Mouse (Mus musculus) T-helper 2 cell (primary cell): Measurements from ENCODE around the gene Pir.

Source experiments
- in situ Hi-C: fragments of 300-600 bp; cut with MboI, MseI; formaldehyde crosslinking; loops from one replicate; pipeline ENCODE4 v1.15.1; 2025; ENCODE audit warnings: high pct_unique_total_duplicates

The Pir gene

DNA sequence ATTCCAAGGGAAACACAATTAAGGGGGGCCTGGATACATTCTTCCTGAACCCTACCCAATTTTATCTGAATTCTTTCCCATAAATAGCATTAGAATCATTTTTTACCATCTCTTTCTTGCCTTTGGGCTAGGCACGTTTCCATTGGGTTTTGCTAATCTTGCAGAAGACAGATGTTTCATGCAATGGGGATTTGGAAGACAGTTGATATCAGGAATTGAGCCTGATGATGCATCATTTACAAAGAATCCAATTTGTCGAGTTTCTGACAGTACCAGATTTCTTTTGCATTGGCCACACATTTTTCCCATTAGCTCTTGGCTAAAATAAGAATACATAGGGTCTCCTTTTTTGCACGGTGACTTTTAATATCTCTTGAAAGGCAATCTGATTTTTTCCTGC, 61.6 kb downstream of the Pir start:
- in situ Hi-C loops = no loop called here

GRCm38 (mm10) chrX:164338591-164338990, 69.4 kb downstream of the Pir start:
- in situ Hi-C loops = no loop called here

DNA sequence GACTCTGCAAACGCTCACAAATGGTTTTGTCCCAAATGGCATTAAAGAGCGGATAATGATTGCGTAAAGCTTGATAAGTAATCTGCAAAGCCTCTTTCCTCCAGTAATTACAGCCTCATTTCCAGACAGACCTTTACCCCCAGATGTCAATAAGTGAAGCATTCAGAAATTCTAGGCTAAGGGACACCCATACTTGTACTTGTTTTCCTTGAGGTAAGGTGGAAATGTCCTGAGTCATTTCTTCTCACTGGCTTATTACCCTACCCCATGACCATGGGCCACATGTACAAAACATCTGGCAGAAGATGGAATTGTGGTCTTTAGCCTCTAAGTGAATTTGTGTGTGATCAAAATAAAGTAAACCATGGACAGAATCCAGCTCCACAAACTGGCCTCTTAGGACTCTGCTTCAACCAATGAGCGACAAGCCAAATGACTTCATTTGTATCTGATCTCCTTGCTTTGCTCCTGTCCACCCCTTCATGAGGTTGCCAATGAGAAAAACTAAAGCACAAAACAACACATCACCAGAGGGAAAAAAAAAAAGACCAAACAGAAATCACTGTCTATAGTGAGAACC, 76.3 kb downstream of the Pir start:
- in situ Hi-C loops = no loop called here

DNA sequence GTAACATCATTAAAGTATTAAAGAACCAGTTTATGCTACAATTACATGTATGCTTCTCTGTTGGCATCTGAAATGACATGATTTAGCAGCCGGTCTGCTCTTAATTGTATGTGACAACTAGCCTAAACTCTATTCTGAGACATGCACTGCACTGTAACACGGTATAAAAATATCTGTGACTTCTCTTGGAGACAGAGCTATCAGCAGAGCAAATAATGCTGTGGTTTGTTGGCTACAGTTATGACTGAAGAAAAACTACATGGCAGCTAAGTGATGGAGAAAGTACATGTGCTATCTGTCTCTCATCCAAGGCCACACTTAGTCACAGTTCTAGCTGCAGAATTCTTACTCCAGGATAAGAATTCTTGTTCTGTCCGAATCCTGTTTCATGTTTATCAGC, 79.8 kb downstream of the Pir start:
- in situ Hi-C loops = no loop called here

DNA sequence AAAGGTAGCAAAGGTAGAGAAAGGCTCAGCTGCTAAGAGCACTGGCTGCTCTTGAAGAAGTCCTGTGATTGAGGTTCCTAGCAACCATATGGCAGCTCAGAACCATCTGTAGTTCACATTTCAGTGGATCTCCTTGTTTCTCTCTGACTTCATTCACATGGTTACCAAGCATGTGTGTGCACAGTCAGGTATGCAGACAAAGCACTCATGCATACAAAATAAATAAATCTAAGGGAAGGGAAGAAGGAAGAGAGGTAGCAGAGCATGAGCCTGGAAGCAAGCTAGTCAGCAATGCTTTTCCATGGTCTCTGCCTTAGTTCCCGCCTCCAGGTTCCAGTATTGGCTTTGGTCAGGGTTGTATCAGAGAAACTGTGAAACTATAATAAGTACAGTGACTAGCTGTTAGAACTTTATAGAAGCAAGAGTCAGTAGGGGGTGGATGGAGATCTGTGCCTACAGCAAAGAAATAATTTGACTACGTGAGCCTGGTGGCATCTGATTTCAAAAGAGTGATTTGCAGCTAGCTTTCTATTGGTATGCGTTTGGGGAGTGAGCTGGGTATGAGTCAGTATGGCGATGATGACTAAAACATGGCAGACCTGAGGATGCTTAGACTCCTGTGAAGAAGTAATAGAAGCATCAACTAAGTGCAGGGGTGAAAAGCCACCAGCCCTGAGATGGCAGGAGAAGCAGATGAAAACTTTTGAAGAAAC, 96.1 kb downstream of the Pir start:
- in situ Hi-C loops = no loop called here

- in situ Hi-C loops = no loop called here
Observed at GRCm38 (mm10) chrX:164370576-164370975, 101.4 kb downstream of the Pir start.

DNA sequence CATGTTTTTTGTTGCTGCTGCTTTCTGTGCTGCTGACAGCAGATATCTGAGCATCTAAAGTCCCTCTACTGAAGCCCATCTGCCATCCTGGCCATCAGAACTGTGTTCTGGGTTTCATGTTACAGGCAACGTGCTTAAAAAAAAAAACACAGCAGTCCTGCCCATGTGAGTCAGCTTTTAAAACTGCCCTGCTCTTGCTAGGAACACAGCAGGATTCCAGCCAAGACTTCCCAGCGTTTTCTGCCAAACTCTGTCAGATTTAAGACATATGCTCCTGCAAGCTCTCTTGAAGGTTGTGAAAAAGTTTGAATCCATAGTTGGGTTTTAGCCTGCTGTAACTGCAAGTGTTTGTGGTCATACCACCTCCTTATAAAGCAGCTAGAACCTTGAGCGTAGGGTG, 103.9 kb downstream of the Pir start, which contains the start of gene Vegfd:
TSS of gene Vegfd (plus strand) at position 298 of the 400 bp plus-strand sequence.
- in situ Hi-C loops = no loop called here

DNA sequence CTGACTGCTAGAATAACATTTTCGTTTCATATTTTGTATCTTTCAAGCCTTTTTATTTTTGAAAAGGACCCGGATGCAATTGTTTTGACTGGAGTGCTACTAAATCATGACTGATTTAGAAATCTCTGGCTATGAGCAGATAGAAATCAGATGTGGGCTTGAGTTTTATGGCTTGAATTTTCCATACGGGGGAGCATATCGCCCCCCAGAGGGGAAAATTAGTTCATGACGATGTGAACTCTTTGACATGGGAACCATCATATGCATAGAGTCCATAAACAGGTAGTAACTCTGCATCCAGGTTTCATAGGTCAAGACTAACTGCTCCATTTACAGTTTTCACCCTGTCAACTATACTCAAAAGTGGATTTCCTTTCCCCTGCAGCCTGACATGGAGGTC, 105.4 kb downstream of the Pir start:
- in situ Hi-C loops = no loop called here

DNA sequence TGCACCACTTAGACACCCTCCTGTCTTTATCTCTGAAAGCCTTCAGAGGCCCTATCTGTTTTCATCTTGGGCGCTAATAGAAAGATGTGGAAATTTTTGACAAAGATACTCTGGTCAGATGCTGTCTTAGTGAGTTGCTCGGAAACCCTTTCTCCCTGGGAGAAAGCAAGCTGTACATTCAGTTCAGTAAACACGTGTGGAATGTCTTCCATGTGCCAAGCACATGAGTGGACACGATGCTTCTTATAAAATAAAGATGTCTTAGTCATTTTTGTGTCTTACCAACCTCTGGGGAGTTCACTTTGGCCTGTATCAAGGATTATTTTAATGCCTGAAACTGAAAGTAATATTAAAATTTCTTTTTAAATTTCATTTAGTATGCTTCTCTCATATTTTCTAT, 110.5 kb downstream of the Pir start:
- in situ Hi-C loops = loop anchor here (10.0 kb wide), 1 partner anchor 1695 kb away; no protein-coding TSS in a partner anchor

DNA sequence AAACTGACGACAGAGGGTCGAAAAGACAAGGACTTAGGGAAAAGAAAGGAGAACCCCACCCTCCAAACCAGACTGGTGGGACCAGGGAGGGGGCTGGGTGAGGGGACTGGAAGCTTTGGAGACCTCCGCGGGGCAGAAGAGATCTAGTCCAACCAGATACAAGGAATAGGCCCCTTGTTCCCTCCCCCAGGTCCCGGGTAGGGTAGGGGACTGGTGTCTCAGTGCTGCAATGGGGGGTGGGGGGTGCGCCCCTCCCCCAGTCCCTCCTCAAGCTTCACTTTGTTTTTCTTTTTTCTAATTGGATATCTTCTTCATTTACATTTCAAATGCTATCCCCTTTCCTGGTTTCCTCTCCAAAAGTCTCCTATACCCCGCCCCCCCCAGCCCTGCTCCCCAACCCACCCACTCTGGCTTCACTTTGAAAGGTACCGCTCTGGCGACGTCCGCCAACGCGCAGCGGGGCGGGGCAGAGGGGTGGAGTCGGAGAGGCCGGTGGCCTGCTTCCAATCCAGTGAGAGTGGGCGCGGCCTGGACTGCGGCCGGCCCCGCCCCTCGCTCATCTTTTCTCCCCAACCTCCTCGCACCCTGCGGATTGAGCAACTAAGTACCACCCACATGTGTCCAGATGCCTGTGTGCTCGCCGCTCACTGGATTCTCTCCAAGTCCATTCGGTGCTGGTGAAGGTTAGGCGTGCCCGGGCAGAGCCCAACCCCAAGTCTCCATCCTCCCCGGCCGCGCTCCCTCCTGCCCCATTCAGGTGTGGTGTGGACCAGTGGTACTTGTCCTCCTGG, 112.6 kb downstream of the Pir start:
- in situ Hi-C loops = loop anchor here (10.0 kb wide), 1 partner anchor 1697 kb away; no protein-coding TSS in a partner anchor

GRCm38 (mm10) chrX:164394091-164394490, 124.9 kb downstream of the Pir start:
- in situ Hi-C loops = no loop called here

DNA sequence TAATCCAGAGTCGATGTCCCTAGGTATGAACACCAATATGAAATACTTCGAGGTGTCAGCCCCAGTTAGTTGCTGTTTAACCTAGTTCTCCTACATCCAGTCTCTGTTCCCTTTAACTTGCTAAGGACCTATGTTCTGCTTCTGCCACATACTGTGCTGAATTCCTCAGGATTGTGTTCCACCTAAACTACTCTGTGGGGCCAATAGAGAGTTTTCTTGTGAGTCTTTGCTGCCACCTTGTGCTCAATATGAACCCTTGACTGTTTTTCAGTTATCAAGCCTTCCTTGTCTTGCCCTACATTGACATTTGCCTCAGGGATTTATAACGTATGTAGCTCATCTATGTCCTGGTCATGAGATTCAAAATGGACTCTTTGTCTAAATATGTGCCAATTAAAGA, 129.3 kb downstream of the Pir start:
- in situ Hi-C loops = no loop called here

- in situ Hi-C loops = no loop called here
Observed at GRCm38 (mm10) chrX:164405080-164405649, 136.0 kb downstream of the Pir start.

DNA sequence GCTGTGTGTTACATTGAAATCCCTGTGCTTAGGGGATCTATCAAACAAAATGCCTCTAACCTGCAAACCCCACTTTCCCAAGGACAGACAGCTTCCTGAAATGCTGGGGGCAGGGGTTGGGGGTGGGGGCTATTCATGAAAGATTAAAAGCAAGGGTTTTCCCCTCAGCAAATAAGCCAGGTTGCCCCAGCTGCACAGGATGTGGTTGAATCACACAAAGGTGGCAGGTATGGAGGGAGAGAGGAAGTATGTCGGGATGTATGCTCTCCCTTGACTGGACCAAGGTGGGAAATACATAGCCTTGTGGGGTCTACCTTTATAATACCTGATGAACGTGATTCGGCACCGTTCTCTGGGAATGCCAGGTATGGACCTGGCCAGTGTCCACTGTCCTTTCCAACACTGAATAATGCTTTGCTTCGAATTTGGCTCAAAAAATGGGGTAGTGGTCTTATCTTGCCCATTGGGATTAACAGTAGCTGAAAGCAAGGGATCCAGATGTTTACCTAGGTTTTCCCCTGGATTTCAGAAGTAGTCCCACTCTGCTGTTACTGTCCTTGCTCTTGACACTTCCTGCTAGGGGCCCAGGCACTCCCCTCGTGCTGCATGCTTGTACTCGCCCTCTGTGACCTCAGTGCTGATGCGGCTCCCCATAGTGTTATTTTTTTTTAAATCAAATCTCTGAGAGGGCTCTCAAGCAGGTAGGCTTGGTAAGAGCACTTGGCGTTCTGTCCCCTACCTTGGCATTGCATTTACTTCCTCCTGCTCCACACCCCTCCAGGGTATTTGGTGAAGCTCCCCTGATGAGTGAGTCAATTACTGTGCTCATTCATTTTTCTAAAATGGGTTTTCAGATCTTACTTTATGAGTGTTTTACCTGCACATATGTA, 137.2 kb downstream of the Pir start:
- in situ Hi-C loops = no loop called here

DNA sequence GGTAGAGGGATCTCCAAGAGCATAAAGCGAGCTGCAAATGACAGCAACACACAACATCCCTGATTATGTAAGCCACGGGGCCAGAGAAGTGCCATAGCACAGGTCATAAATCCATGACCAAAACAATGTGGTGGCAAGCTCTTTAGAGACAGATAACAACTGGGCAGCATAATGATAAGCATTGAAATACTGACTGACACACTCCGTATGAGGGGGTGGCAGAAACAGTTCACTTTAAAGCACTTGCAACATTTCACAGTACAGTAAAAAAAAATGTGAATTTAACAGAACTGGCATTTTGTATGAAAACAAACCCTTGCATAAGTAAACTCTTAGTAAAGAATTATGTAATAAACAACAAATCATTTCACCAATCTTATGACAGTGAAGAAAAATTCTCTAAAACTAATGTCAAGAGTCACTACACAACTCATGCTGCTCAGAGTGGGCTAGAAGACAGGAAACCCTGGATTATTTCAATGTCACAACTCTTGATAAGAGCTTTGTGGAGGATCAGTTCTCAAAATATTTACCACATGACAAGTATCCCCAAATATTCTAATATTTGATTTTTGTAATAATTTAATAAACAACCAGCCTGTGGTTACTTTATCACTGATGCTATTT, 139.2 kb downstream of the Pir start:
- in situ Hi-C loops = no loop called here

DNA sequence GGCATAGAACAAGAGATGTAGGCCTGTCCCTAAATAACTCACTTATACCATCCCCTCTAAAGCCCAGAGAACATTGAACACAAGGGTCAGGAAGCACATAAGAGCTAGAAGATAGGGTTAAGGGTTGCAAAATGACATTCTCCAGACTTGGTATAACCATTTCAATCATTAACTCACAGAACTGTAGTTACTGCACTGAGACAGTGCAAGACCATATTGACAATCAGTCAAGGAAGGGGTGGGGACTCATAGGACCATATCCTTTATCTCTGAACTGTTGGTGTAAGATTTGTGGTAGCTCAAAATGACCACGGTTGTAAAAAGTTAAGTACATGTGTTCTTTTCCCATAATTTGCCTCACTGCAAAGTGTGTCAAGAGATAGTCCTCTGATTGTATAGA, 141.4 kb downstream of the Pir start:
- in situ Hi-C loops = no loop called here

DNA sequence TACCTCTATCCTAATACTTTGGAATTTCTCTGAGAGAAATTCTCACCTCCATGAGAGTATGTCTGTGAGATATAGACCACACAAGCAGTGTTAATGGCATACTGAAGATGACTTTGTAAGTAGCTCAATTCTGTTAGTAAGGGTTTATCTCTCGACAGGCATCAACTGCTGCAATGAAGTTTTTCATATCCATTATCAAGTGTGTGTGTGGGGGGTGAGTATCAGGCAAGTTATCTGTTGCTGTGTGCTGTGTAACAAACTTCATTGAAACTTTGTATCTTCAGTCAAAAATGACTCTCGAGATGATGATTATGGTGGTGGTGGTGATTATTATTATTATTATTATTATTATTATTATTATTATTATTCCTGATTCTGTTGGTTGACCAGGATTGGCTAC, 147.6 kb downstream of the Pir start:
- in situ Hi-C loops = no loop called here

- in situ Hi-C loops = no loop called here
Observed at GRCm38 (mm10) chrX:164418008-164418407, 148.8 kb downstream of the Pir start.

DNA sequence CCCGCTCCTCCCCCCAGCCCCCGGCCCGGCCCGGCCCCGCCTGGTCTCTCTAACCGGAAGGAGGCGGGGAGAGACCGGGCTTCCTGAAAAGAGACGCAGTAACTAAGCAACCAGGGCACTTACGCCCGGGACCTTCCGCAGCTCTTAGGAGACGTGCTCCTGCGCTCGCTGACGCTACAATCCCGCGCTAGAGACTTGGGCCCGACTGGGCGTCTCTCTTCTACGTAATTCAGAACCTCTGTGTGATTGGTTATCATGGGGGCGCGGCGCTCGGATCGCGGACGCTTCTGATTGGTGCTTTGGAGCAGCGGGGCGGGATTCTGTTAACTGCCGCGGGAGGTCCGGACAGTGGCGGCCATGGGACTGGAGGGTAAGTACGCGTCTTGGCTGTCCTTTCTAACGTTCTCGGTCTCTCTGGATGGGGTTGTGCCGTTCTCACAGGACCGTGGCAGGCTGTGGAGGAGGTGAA, 150.3 kb downstream of the Pir start, which contains the start of gene Piga:
TSS of gene Piga (plus strand) at position 317 of the 469 bp plus-strand sequence.
- in situ Hi-C loops = no loop called here

DNA sequence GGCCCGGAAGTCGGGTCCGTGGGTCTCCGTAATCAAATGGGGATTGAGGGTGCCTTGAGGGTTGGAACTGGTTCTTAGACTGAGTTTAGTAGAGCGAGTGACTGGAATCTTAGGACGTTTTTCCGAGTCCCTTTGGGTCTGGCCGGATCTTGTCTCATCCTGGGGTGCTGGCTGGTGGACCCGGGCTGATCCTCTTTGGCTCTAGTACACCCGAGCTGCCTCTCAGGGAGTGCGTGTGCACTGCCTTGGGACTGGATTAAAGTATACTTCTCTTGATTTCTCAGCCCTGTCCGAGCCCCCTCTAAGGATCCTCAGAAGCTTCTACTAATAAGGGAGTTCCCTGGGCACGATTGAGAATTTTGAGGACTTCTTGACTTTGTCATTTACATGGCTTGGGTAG, 150.8 kb downstream of the Pir start:
- in situ Hi-C loops = loop anchor here (10.0 kb wide), 1 partner anchor 485 kb away; no protein-coding TSS in a partner anchor
